Mouse (Mus musculus): ENCODE data around the gene Adh4.

GRCm38 (mm10) chr3:138463807-138464206 is 48.5 kb downstream of the Adh4 start:
- TF ChIP-seq POLR2A (IDR thresholded peaks at IDR 0.05; ENCODE audit: low read depth, low read length) (no peak), CTCF (IDR thresholded peaks at IDR 0.05; ENCODE audit: extremely low read depth, insufficient read length, insufficient replicate concordance, low read depth, low read length) (no peak)
